Mouse (Mus musculus) adrenal gland, adult 18-20 months (tissue): ENCODE results near the gene Armt1. TPM values are rescaled to one million over a fixed set of nuclear protein-coding genes. Genes with fewer than 3 reads are reported as not detected.
"Not testable (repeated sequence)": the region's sequence is repeated elsewhere in the genome, so short reads cannot be mapped to it uniquely, and the experiment has no call there.

ENCODE experiments used
- DNase-seq, 2 experiments: peaks; one replicate each; pipeline ENCODE4 v3.0.0; 2021 to 2022; ENCODE audit warnings: low spot score in 2 of 2
- total RNA-seq, 2 experiments: library from RNA; stranded (reverse); gene quantifications; 1 replicate in 1 of 2; 2 replicates in 1 of 2; pipeline ENCODE4 v1.2.3; 2021

Gene Armt1
- total RNA-seq, 2 experiments from 2014 or later, result 11.4 to 13.3 TPM

DNA sequence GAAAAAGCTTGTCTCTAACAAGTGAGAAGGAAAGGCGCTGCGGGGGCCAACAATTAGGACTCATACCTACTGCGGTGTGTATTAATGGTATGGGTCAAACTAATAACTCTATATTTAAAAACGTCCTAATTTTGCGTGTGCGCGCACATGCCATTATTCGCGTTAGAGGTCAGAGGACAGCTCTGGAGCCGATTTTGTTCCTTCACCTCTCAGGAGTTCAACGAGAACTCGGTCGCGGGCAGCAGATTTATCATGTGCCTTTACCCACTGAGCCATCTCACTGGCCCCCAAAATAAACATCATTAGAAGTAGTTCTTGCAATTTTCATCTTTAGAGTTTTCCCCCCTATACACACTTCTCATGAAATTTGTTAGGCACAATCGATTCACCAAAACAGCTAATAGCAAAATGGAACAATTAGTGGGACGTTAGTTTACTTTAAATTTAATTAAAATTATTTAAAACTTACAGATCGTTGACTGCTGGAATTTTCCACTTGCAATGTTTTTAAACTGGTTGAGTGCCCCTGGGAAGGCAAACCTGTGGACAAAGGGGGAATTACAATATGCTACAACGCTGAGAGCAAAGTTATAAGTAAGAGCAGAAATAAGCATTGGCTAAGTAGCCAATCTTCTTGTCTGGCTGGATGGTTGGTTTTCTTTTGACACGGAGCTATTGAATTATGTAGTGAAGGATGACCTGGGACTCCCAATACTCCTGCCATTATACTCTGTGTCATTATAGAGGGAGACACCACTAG lies 909 bp downstream of the Armt1 start:
- DNase-seq, result no peak

DNA sequence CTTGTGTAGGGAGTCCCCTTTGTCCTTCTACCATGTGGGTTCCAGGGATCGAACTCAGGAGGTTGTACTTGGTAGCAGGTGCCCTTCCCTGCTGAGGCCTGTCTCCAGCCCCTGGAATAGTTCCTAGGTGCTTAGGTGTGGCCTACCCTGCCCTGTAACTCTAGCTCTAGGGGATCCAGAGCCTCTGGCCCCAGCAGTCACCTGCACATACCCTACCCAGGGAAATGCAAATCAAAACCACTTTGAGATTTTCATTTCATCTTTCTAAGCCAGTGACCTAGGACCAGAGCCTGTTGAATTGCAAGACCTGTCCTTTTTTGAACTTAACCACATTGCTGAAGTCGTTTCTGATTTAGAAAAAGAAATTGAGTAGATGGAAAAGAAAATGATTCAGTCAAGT lies 1.6 kb downstream of the Armt1 start:
- DNase-seq, result not testable (repeated sequence)

DNA sequence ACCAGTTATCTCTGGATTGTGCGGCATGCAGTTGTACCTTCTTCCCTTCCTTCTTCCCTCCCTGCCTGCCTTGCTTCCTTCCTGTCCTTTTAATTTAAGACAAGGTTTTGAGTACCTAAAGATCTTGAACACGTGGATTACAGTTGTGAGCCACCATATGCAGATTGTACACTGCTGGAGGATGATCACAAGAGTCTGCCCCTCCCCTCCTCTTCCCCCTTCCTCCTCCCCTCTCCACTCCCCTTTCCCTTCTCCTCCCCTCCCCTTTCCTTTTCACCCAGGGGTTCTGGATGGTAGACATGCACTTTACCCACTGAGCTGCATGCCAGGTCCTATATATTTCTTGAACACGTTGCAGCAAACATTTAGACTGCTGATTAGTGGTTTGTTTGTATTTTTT lies 3.1 kb downstream of the Armt1 start:
- DNase-seq, result no peak

DNA sequence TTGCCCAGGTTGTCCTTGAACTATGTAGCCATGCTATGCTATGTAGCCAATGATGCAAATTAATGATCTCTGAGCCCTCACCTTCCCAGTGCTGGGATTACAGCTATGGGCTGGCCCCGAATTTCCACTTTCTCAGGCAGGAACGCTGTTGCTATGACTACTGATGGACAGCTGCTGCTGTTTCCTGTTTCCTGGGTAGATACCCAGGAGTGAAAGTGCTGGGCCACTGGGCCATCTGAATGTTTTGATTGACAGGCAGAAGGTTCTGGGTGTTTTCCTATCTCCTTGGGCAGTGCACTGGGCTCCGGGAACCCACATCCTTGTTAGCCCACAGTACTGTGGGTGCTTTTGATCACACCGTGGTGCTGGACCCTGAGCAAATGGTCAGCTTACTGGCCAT lies 24.1 kb downstream of the Armt1 start:
- no peak for DNase-seq

DNA sequence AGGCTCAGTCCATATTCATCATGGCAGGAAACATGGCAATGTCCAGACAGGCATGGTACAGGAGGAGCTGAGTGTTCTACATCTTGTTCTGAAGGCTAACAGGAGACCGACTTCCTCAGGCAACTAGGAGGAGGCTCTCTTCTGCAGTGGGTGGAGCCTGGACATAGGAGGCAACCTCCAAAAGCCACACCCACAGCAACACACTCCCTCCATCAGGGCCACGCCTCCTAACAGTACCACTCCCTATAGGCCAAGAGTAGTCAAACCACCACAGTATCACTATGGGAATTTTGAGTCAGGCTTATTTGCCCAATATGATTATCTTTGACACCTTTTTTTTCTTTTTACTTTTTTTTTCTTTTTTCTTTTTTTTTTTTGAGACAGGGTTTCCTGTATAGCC lies 27.9 kb downstream of the Armt1 start:
- no peak for DNase-seq

DNA sequence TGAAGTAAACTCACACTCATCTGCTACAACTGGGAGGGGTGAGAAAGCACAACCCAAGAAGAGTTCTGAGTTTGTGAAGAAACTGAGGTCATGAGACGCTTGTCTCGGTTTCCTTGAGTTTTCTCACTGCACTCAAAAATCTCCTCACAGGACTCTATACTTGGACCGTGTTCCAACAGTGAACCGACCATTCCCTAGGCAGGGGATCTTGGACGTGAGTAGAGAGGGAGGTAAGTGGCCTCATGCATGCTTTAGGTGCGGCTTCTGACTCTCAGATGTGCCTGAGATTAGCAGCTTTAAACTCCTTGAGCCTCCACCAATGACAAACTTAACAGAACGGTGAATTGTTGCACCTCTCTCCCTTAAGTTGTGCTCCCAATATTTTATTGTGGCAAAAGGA lies 33.5 kb downstream of the Armt1 start:
- no peak for DNase-seq

DNA sequence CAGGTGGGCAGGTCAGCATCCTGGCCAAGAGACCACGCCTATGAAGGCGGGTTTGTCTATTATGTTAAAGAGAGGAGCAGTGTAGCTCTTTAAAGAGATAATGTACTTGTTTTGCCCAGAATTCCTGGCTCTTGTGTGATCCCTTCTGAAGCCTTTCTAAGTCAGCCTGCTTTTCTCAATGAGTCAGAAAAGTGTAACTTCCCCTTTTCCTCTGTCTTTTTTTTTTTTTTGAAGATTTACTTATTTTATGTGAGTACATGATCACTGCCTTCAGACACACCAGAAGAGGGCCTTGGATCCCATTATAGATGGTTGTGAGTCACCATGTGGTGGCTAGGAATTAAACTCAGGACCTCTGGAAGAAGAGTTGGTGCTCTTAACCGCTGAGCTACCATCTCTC lies 37.1 kb downstream of the Armt1 start:
- DNase-seq, result no peak

DNA sequence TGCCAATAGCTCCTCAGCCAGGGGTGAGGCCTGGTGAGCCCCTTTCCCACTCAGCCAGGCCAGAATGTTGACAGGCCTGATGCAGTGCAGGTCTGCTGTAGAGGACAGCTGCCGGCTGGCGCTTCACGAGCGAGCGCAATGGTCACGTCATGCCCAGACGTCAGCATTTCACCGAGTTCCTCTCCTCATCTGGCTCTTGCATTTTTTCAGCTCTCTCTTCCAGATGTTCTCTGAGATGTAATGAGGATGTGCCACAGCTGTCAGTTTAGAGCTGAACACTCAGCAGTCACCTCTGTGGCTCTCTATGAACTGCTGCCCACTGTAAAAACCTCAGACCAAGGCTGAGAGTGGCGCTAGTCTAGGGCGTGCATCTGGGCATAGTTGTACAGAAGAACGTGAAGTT lies 41.3 kb downstream of the Armt1 start:
- DNase-seq, result no peak

DNA sequence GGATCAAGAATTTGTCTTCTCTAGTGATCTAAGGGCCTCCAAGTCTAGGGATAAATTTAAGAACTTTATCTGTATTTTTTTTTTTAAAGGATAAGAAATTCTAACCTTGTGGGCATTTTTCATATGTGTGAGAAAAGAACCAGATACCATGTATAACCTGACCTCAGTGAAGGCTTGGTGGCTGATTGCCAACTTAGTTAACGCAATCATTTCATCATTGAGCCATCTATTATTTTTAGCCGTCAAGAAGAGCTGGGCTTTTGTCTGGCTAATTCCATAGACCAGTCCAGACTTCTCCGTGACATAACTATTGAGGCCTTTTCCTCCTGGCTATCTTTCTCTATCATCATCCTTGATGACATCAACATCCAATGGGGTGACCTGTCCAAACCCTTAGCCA lies 43.2 kb downstream of the Armt1 start:
- DNase-seq, result no peak

DNA sequence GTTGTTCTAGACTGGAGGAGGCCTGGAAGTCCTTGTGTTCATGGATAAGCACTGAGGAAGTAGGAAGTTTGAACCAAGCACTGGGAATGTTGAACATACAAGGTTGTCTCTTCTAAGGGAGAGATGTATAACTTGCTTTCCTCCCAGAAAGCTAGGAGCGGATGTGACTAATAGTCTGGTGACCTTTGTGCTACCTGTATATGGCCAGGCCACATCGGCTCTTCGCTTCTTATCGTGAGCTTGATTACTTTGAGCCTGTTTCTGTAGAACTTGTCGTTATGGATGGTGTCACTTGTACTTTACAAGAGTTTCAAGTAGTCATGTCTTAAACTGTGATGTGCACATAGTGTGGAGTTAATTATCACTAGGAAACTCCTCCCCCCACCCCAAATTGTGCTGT lies 44.3 kb downstream of the Armt1 start:
- DNase-seq, result no peak

DNA sequence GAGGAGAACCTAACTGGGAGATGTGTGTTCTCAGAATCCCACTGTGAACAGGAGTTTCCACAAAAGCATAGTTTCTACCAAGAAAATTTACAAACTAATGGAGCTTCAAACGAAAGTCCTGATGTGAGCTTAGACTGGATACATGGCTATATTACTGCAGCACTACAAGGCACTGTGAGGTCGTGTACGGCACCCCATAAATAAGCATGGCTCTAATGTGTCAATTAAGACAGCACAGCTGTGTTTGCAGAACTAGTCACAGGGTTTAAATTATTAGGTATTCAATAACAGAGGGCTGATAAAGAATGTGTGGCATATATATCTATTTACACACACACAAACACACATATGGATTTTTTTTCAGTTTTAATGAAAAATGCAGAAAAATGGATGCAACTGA lies 48.7 kb downstream of the Armt1 start:
- no peak for DNase-seq

DNA sequence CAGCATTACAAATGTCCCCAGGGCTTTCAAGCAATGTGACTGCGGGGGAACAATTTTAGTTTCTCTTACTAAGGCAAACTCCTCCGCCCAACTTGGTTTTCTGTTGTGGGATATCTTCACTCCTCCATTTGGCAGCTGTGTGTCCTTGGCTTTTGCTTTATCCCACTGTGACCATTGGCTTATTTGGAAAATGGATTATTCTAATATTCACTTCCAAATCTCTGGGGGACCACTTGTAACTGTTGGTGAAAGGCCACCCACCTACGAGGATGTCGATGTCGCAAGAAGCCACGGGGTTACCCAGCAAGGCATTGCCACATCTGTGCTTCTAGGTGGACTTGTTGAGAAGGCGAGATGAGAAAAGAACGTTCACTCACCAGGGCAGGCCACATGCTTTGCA lies 49.4 kb downstream of the Armt1 start:
- no peak for DNase-seq

DNA sequence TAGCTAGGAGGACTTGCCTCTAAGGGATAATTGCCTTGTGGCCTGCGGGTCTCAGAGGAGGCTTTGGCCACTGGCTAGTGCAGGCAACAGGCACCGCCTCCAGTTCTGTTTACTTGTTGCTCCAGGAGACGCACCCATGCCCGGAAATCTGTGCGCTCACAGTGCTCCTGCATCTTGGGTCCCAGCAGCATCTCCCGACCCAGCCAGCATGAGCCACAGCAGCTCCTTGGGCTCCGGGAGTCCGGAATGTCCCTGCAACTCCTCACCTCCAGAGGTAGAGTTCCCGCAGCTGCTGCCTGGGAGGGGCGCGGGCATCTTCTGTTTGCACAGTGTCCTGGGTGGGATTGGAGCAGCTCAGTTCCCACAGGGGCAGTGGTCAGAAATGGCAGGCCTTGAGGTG lies 50.1 kb downstream of the Armt1 start, which contains the start of gene Ccdc170:
Gene Ccdc170 (plus strand): TSS at position 148 of the 400 bp plus-strand sequence.
- DNase-seq, result no peak

DNA sequence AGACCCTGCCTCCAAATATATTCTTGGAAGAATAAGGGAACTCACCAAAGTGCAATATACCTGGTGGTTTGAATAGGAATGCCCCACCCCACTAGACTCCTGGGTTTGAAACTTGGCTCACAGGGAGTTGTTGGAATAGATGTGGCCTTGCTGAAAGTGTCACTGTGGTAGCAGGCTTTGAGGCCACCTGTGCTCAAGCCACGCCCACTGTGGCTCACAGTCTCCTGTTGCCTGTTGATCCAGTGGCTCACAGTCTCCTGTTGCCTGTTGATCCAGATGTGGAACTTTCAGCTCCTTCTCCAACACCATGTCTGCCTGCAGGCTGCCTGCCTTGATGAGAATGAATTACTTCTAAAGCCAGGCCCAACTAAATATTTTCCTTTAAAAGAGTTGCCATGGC lies 51.6 kb downstream of the Armt1 start:
- DNase-seq, result no peak

DNA sequence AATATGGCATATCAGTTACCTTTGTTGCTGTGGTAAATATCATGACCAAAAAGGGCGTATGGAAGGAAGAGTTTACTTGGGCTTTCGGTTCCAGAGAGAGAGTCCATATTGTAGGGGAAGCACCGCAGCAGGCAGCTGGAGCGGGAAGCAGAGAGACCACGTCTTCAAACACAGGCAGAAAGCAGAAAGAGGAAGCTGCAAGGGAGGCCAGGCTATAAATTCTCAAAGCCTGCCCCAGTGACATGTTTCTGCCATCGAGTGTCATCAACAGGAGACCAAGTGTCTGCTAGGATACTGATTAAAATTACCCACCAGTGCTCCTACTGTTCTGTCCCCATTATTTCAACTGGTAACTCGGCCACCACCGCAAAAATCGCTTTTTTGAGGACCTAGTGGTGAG lies 52.7 kb downstream of the Armt1 start:
- no peak for DNase-seq

DNA sequence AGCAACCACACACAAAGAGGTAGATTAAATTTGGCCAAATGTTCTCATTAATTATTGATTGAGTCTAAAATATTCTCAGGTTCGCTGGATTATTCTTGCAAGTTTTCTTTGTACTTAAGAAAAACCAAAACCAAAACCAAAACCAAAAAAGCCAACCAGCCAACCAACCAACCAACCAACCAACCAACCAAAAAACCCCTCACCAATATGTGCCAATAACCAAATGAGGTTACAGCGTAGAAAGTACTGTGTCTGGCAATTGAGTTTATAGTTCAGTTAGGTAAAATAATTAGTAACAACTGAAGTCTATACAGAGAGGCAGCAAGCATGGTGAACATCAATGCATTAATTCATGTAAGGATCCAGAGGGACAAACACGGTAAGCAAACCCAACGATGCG lies 57.6 kb downstream of the Armt1 start:
- DNase-seq, result no peak

DNA sequence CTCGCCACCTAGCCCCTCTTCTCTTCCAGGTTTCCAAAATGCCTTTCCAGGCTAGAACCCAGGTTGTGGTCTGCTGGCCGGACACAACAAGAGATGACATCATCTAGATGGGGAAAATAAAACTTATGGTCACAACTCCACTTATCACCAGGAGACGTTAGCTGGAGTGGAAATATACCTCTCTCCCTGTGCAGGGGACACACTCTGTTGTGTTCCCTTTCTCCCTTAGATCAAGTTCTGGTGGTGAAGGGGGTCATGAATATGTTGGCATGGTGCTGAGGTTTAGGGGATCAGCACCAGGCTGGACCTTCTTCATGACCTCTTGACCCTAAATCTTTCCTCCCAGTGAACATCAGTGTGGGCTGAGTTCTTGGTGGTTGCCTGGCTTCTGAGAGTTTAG lies 59.0 kb downstream of the Armt1 start:
- no peak for DNase-seq

DNA sequence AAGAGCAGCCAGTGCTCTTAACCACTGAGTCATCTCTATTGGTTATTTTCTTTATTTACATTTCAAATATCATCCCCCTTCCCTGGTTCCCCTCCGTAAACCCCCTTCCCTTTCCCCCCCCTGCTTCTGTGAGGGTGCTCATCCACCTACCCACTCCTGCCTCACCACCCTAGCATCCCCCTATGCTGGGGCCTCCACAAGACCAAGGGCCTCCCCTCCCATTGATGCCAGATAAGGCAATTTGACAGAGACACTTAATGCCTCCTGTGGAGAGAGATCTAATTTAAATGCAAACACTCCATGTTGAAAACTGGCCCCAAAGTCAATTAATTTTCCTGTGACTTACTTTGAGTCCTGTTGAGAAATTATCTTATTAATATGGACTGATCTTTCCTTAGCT lies 59.8 kb downstream of the Armt1 start:
- DNase-seq, result no peak

DNA sequence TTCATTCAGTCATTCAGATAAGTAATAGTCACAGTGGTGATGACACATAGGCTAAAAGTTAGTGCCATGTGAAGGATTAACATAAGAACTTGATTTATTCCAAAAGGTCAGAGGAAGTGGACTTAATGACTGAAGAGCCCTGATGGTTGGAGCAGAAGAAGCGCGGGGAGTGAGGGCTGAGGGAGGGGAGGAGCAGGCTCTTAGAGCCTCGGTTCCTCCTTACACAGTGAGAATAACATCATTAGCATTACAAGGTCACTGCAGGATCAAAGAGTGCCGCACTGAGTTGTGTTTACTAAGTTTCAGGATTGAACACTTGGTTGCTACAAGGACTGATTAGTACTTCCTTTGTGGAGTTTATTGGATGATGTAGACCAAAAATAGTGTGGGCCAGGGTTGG lies 60.6 kb downstream of the Armt1 start:
- no peak for DNase-seq

DNA sequence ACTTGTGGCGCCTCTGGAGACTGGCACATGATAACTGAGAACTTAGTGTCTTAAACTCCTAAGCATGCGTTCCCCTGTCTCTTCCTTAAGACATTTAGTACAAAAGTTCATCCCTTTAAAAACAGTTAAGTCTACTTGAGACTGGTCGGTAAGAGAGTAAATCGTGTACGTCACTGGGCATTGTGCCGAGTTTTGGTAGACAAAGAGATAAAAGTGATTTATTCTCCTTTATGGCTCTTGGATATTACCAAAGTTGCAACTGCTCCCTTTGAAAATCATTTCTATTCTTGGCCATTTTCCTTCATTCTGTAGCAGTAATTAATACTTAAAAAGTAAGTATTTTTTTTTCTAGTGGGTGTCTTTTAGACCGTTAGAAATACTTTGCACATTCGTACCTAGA lies 71.0 kb downstream of the Armt1 start:
- DNase-seq, result peak in 1 of 2 experiments; percentile 7
